Mouse (Mus musculus) CH12.LX (cell line): ENCODE measurements at regions not wholly inside any gene's neighbourhood (a gene's known extent, or its start where the extent isn't known, plus 50 kb on each side); places are given as distances from the start of the nearest gene placed in this dataset.

Experiments used
- DNase-seq: peaks from one replicate; pipeline ENCODE4 v3.0.0-alpha.2; 2013; ENCODE audit errors: extremely low read depth
- H3K27ac ChIP-seq: 2 replicates; pipeline ENCODE4 v1.5.1; 2012; ENCODE audit warnings: low read depth, mild to moderate bottlenecking, control low read depth, moderate library complexity; ENCODE audit not compliant: insufficient read depth
- H3K27me3 ChIP-seq: replicated peaks from 2 replicates; pipeline ENCODE3; 2012; ENCODE audit warnings: inconsistent platforms
- H3K36me3 ChIP-seq, 2 experiments: replicated peaks in 1 of 2; 2 replicates each; pipeline versions ENCODE3 to v1.6.1; 2012; ENCODE audit warnings: inconsistent platforms in 1 of 2, low read length in 1 of 2, mild to moderate bottlenecking in 1 of 2, mixed read lengths in 1 of 2, moderate library complexity in 1 of 2; ENCODE audit not compliant: control insufficient read depth in 1 of 2, insufficient read depth in 1 of 2
- H3K4me1 ChIP-seq, 2 experiments: 2 replicates each; pipeline ENCODE4 v1.6.1; 2012; ENCODE audit warnings: inconsistent platforms in 1 of 2, moderate library complexity in 1 of 2; ENCODE audit not compliant: insufficient read depth in 2 of 2, control insufficient read depth in 1 of 2
- H3K4me2 ChIP-seq: 2 replicates; pipeline ENCODE4 v1.6.1; 2012; ENCODE audit warnings: low read depth, mild to moderate bottlenecking, control low read depth; ENCODE audit not compliant: poor library complexity, insufficient read depth, severe bottlenecking
- H3K4me3 ChIP-seq, 3 experiments: fragments of 150-350 bp in 1 of 3; sonication (generic) in 1 of 3; replicated peaks in 1 of 3; 2 replicates each; pipeline versions ENCODE3 to v1.5.1; 2011 to 2012; ENCODE audit warnings: low read depth in 2 of 3, low read length in 2 of 3, mild to moderate bottlenecking in 2 of 3, moderate library complexity in 2 of 3, control low read depth in 1 of 3, improper control_type of control experiment in 1 of 3, inconsistent platforms in 1 of 3, mixed read lengths in 1 of 3; ENCODE audit not compliant: poor library complexity in 1 of 3
- H3K79me2 ChIP-seq: replicated peaks from 2 replicates; pipeline ENCODE4 v1.6.1; 2012; ENCODE audit warnings: mild to moderate bottlenecking, moderate library complexity; ENCODE audit not compliant: control insufficient read depth, poor library complexity, insufficient read depth, severe bottlenecking; ENCODE audit errors: extremely low read depth
- H3K9ac ChIP-seq: 2 replicates; pipeline ENCODE4 v1.6.1; 2012; ENCODE audit warnings: low read depth, mild to moderate bottlenecking, control low read depth, moderate library complexity; ENCODE audit not compliant: insufficient read depth
- H3K9me3 ChIP-seq: replicated peaks from 2 replicates; pipeline ENCODE3; 2012; ENCODE audit warnings: low read length, inconsistent platforms, mixed read lengths
- BHLHE40 ChIP-seq: IDR thresholded peaks from 2 replicates; pipeline ENCODE4 v1.6.1; 2011; ENCODE audit warnings: mild to moderate bottlenecking, low read depth, low read length, improper control_type of control experiment
- CHD1 ChIP-seq: IDR thresholded peaks from 2 replicates; pipeline ENCODE4 v1.6.1; 2012; ENCODE audit warnings: low read depth, low read length, improper control_type of control experiment, inconsistent platforms
- CHD2 ChIP-seq: IDR thresholded peaks from 2 replicates; pipeline ENCODE4 v1.6.1; 2011; ENCODE audit warnings: low read length, improper control_type of control experiment
- ETS1 ChIP-seq: conservative IDR thresholded peaks from 2 replicates; pipeline ENCODE4 v1.6.1; 2012; ENCODE audit warnings: low read depth, mild to moderate bottlenecking, inconsistent platforms, low read length, improper control_type of control experiment, moderate library complexity
- GABPA ChIP-seq: IDR thresholded peaks from 2 replicates; pipeline ENCODE4 v1.6.1; 2012; ENCODE audit warnings: low read depth, low read length, improper control_type of control experiment, inconsistent platforms; ENCODE audit not compliant: insufficient replicate concordance
- IRF4 ChIP-seq: IDR thresholded peaks from 2 replicates; pipeline ENCODE4 v1.6.1; 2014; ENCODE audit warnings: low read depth, mild to moderate bottlenecking, inconsistent platforms, low read length, improper control_type of control experiment
- JUN ChIP-seq: IDR thresholded peaks from 2 replicates; pipeline ENCODE4 v1.6.1; 2011; ENCODE audit warnings: low read depth, mild to moderate bottlenecking, low read length, improper control_type of control experiment, moderate library complexity; ENCODE audit not compliant: insufficient read depth
- JUND ChIP-seq: conservative IDR thresholded peaks from 2 replicates; pipeline ENCODE4 v1.6.1; 2011; ENCODE audit warnings: low read depth, low read length, improper control_type of control experiment
- MAFK ChIP-seq: IDR thresholded peaks from 2 replicates; pipeline ENCODE4 v1.6.1; 2011; ENCODE audit warnings: low read length, improper control_type of control experiment; ENCODE audit not compliant: insufficient replicate concordance
- MAZ ChIP-seq: IDR thresholded peaks from 2 replicates; pipeline ENCODE4 v1.6.1; 2012; ENCODE audit warnings: low read depth, mild to moderate bottlenecking, inconsistent platforms, low read length, improper control_type of control experiment, moderate library complexity
- MXI1 ChIP-seq: IDR thresholded peaks from 2 replicates; pipeline ENCODE4 v1.6.1; 2011; ENCODE audit warnings: mild to moderate bottlenecking, low read depth, low read length, improper control_type of control experiment
- MYC ChIP-seq: IDR thresholded peaks from 2 replicates; pipeline ENCODE4 v1.6.1; 2011; ENCODE audit warnings: low read depth, mild to moderate bottlenecking, improper control_type of control experiment, low read length
- NELFE ChIP-seq: IDR thresholded peaks from 2 replicates; pipeline ENCODE4 v1.6.1; 2011; ENCODE audit warnings: low read depth, low read length, improper control_type of control experiment
- POLR2A ChIP-seq: IDR thresholded peaks from 2 replicates; pipeline ENCODE4 v1.6.1; 2011; ENCODE audit warnings: low read depth, mild to moderate bottlenecking, improper control_type of control experiment, low read length
- RAD21 ChIP-seq: IDR thresholded peaks from 2 replicates; pipeline ENCODE4 v1.6.1; 2011; ENCODE audit warnings: low read depth, mild to moderate bottlenecking, low read length, improper control_type of control experiment, moderate library complexity
- TBP ChIP-seq: conservative IDR thresholded peaks from 2 replicates; pipeline ENCODE4 v1.6.1; 2011; ENCODE audit warnings: low read depth, low read length, improper control_type of control experiment
- UBTF ChIP-seq: IDR thresholded peaks from 2 replicates; pipeline ENCODE4 v1.6.1; 2012; ENCODE audit warnings: low read depth, mild to moderate bottlenecking, inconsistent platforms, low read length, improper control_type of control experiment, moderate library complexity
- USF1 ChIP-seq: IDR thresholded peaks from 2 replicates; pipeline ENCODE4 v1.6.1; 2014; ENCODE audit warnings: low read depth, mild to moderate bottlenecking, inconsistent platforms, low read length, improper control_type of control experiment
- USF2 ChIP-seq: conservative IDR thresholded peaks from 2 replicates; pipeline ENCODE4 v1.6.1; 2011; ENCODE audit warnings: low read depth, low read length, improper control_type of control experiment
- dilution Hi-C: fragments of 300-500 bp; cut with MboI; formaldehyde crosslinking; loops from 2 replicates; pipeline ENCODE4 v1.14.3; 2020; ENCODE audit warnings: low sequenced_read_pairs; ENCODE audit not compliant: extremely low pct_unique_long_range_greater_than_20kb, extremely low pct_ligation_motif_present
- in situ Hi-C: fragments of 300-500 bp; cut with MboI; formaldehyde crosslinking; loops from 3 replicates; pipeline ENCODE4 v1.14.3; 2019; ENCODE audit warnings: low sequenced_read_pairs, low pct_ligation_motif_present, low pct_unique_long_range_greater_than_20kb, mixed read lengths

- Histone ChIP-seq H3K4me3 (no peak overlapping the region), H3K4me2 (no peak overlapping the region), H3K79me2 (no peaks in the 10 kb centered on the region)
- dilution Hi-C loops: no loop called here
- DNase-seq: no peak
- in situ Hi-C loops: no loop called here
- TF ChIP-seq IRF4: no peak
- TF ChIP-seq CHD1: no peak
- no peak for TF ChIP-seq RAD21
- no peak for TF ChIP-seq BHLHE40
- TF ChIP-seq NELFE: no peak
- TF ChIP-seq JUND: no peak
- TF ChIP-seq JUN: no peak
- no peak for TF ChIP-seq USF2
- no peak for TF ChIP-seq USF1
- TF ChIP-seq GABPA: no peak
- TF ChIP-seq CHD2: no peak
- no peak for TF ChIP-seq ETS1
- no peak for TF ChIP-seq MXI1
- TF ChIP-seq MAFK: no peak
- no peak for TF ChIP-seq MAZ
- TF ChIP-seq MYC: no peak
- TF ChIP-seq, all 38 proteins: peak for 0
- Histone ChIP-seq H3K27ac (no peak overlapping the region), H3K9ac (no peak overlapping the region), H3K9me3 (no peaks in the 10 kb centered on the region), H3K27me3 (no peaks in the 10 kb centered on the region), H3K4me1 (peaks cover 0 to 4% of the 10 kb centered on the region in 2 experiments; a peak in 2 of 4 replicates), H3K36me3 (no peaks in the 10 kb centered on the region)
Measured at GRCm38 (mm10) chr17:7680658-7681057, 146.4 kb downstream of the Fndc1 start.

- DNase-seq: no peak
- Histone ChIP-seq H3K27me3 (no peaks in the 10 kb centered on the region), H3K4me2 (no peak overlapping the region), H3K9ac (no peak overlapping the region), H3K4me1 (peaks cover 0 to 4% of the 10 kb centered on the region in 2 experiments; a peak in 2 of 4 replicates), H3K27ac (no peak overlapping the region), H3K36me3 (no peaks in the 10 kb centered on the region), H3K9me3 (no peaks in the 10 kb centered on the region), H3K4me3 (no peak overlapping the region)
- dilution Hi-C loops: no loop called here
- TF ChIP-seq USF2 (no peak), UBTF (no peak), CHD1 (no peak), JUN (no peak), NELFE (no peak), TBP (no peak), POLR2A (no peak)
- TF ChIP-seq, all 38 proteins: peak for 0
- no peaks in the 10 kb centered on the region for H3K79me2 ChIP-seq
- in situ Hi-C loops: no loop called here
Measured at GRCm38 (mm10) chr17:7679786-7680185, 147.3 kb downstream of the Fndc1 start.
